Mouse (Mus musculus) CD4-positive naive resting alpha-beta T cell, adult 57 days (primary cell): ENCODE results near the gene Slc5a6. TPM values are rescaled to one million over a fixed set of nuclear protein-coding genes. Genes with fewer than 3 reads are reported as not detected.

Experiments
- total RNA-seq: library from RNA; stranded (reverse); gene quantifications from one replicate; pipeline ENCODE4 v1.2.4, GENCODE M21; 2023

The Slc5a6 gene
- total RNA-seq, result 11.6 TPM

GRCm38 (mm10) chr5:31048763-31049641 lies at the start of gene Slc5a6:
Gene Slc5a6, minus strand, starts transcription at chr5:31048924.

GRCm38 (mm10) chr5:31054261-31055215 lies 5.8 kb upstream of the Slc5a6 start, which contains the start of gene Cad:
Gene Cad, plus strand, starts transcription at chr5:31054780.

DNA sequence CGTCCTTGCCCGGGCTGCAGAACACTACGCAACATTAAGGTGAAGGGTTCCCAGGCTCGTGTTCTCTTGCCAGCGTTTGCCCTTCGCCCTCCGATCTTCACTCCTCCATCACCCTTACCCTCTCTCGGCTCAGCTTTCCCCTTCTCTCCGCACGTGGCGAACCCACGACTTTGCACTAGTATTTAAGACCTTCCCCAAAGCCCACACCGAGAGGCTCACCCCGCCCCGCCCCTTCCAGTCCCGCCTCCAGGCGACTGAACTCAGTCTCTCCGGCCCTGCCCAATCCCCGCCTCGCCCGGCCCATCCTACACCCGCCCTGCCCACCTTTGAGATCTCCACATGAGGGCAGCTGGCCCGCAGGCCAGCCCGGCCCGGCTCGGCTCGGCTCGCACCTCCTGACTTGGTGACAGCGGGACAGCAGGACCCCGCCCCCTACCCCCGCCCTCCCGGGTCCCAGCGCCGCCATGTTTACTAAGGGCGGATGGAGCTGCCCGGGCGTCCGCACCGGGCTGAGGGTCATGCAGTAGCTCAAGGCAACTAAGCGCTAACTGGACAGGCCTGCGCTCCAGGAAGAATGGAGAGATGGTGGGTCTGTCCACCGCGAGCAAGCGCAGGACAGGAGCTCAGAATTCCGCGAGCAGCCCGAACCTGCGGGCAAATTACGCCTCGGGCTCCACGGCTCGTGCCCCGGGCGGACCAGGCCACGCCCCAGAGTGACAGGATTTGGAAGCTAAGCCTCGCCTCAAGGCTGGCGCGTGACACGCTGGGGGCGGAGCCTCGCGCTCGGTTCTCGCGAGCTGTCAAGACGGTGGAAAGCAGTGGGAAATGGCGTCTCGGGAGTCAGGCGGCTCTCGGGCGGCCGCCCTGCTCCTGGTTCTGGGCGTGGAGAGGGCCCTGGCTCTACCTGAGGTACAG lies 619 bp downstream of the Slc5a6 start, which contains the start of gene Atraid:
TSS of gene Atraid (plus strand) at position 465 of the 915 bp plus-strand sequence.

Other genes with a start within 250 kb of the Slc5a6 start
- gene Mapre3, start 234.3 kb downstream of the Slc5a6 start, total RNA-seq, result 11.9 TPM
- gene Tmem214, start 180.9 kb downstream of the Slc5a6 start, total RNA-seq, result 45.9 TPM
- gene Agbl5, start 160.2 kb downstream of the Slc5a6 start, total RNA-seq, result 9.6 TPM
- 132 TPM for gene Ost4, start 141.1 kb downstream of the Slc5a6 start, total RNA-seq
- 2.7 TPM for gene Emilin1, start 135.5 kb downstream of the Slc5a6 start, total RNA-seq
- gene Khk, start 127.5 kb downstream of the Slc5a6 start, total RNA-seq, result 17.7 TPM
- not detected for gene Cgref1, start 103.3 kb downstream of the Slc5a6 start, total RNA-seq
- gene Preb, start 88.6 kb downstream of the Slc5a6 start, total RNA-seq, result 177 TPM
- gene Tcf23, start 80.3 kb downstream of the Slc5a6 start, total RNA-seq, result not detected
- gene Atraid, start 612 bp downstream of the Slc5a6 start, total RNA-seq, result 33.8 TPM
- gene Cad, start 5.9 kb upstream of the Slc5a6 start, total RNA-seq, result 43.7 TPM
- gene Dnajc5g, start 57.4 kb upstream of the Slc5a6 start, total RNA-seq, result not detected
- gene Slc30a3, start 59.3 kb upstream of the Slc5a6 start, total RNA-seq, result 1.2 TPM
- not detected for gene Trim54, start 67.8 kb upstream of the Slc5a6 start, total RNA-seq
- gene Ucn, start 89.9 kb upstream of the Slc5a6 start, total RNA-seq, result not detected
- gene Mpv17, start 105.3 kb upstream of the Slc5a6 start, total RNA-seq, result 17.7 TPM
- gene Gm29609, start 131.0 kb upstream of the Slc5a6 start, total RNA-seq, result 4.7 TPM
- 148 TPM for gene Gtf3c2, start 131.2 kb upstream of the Slc5a6 start, total RNA-seq
- 70.4 TPM for gene Snx17, start 144.3 kb upstream of the Slc5a6 start, total RNA-seq
- 42.2 TPM for gene Eif2b4, start 144.5 kb upstream of the Slc5a6 start, total RNA-seq
- 27.6 TPM for gene Zfp513, start 153.4 kb upstream of the Slc5a6 start, total RNA-seq
- 148 TPM for gene Ppm1g, start 171.8 kb upstream of the Slc5a6 start, total RNA-seq
- 193 TPM for gene Nrbp1, start 191.9 kb upstream of the Slc5a6 start, total RNA-seq
- not detected for gene Gm9970, start 192.3 kb upstream of the Slc5a6 start, total RNA-seq
- 28.9 TPM for gene Krtcap3, start 202.8 kb upstream of the Slc5a6 start, total RNA-seq
- 14.5 TPM for gene Ift172, start 242.2 kb upstream of the Slc5a6 start, total RNA-seq
- gene Fndc4, start 247.2 kb upstream of the Slc5a6 start, total RNA-seq, result 1.3 TPM
- gene Gckr, start 248.5 kb upstream of the Slc5a6 start, total RNA-seq, result 0.15 TPM